Mouse (Mus musculus) testis, adult 2 months (tissue): ENCODE results near the gene Josd2. TPM values are rescaled to one million over a fixed set of nuclear protein-coding genes. Genes with fewer than 3 reads are reported as not detected.

Source experiments
- H3K27ac ChIP-seq: fragments of 200-500 bp; 2 replicates; pipeline ENCODE4 v1.5.1; 2012; ENCODE audit warnings: low read depth, low read length; ENCODE audit not compliant: control insufficient read depth, insufficient read depth
- H3K27me3 ChIP-seq: fragments of 200-500 bp; 2 replicates; pipeline ENCODE4 v1.6.1; 2012; ENCODE audit warnings: mild to moderate bottlenecking, low read length, moderate library complexity; ENCODE audit not compliant: control insufficient read depth, insufficient read depth
- H3K36me3 ChIP-seq: fragments of 200-500 bp; 2 replicates; pipeline ENCODE4 v1.6.1; 2012; ENCODE audit warnings: mild to moderate bottlenecking, low read length; ENCODE audit not compliant: control insufficient read depth, insufficient read depth
- H3K4me1 ChIP-seq: fragments of 200-500 bp; 2 replicates; pipeline ENCODE4 v1.6.1; 2012; ENCODE audit warnings: low read length; ENCODE audit not compliant: control insufficient read depth, insufficient read depth
- H3K4me3 ChIP-seq: fragments of 200-500 bp; 2 replicates; pipeline ENCODE4 v1.5.1; 2012; ENCODE audit warnings: low read depth, mild to moderate bottlenecking, low read length, moderate library complexity, mixed read lengths; ENCODE audit not compliant: control insufficient read depth
- CTCF ChIP-seq: fragments of 200-500 bp; IDR thresholded peaks from 2 replicates; pipeline ENCODE4 v1.5.1; 2012; ENCODE audit warnings: low read depth, mild to moderate bottlenecking, inconsistent platforms, low read length, moderate library complexity; ENCODE audit not compliant: control insufficient read depth, insufficient read depth, insufficient replicate concordance
- POLR2A ChIP-seq: fragments of 200-500 bp; IDR thresholded peaks from 2 replicates; pipeline ENCODE4 v1.6.1; 2012; ENCODE audit warnings: low read depth, mild to moderate bottlenecking, inconsistent platforms, low read length, moderate library complexity; ENCODE audit not compliant: control insufficient read depth
- polyA plus RNA-seq: library from polyadenylated mRNA; depleted of rRNA; stranded (reverse); fragments of >200 nt; gene quantifications from 2 replicates; pipeline ENCODE4 v1.2.3, GENCODE M21; 2012

The Josd2 gene
- polyA plus RNA-seq, 1 experiment, result 118 TPM

- H3K36me3 ChIP-seq, result no peaks in the 10 kb centered on the region
- H3K4me1 ChIP-seq, result no peaks in the 10 kb centered on the region
- H3K27me3 ChIP-seq, result no peaks in the 10 kb centered on the region
- H3K27ac ChIP-seq, result no peak overlapping the region
- TF ChIP-seq CTCF, result no peak
- TF ChIP-seq POLR2A, result no peak
- H3K4me3 ChIP-seq, result no peak overlapping the region
Observed at GRCm38 (mm10) chr7:44487936-44488335, 20.2 kb downstream of the Josd2 start.

- Histone ChIP-seq H3K36me3 (no peaks in the 10 kb centered on the region), H3K4me1 (no peaks in the 10 kb centered on the region), H3K27ac (no peak overlapping the region), H3K27me3 (no peaks in the 10 kb centered on the region), H3K4me3 (no peak overlapping the region)
- TF ChIP-seq CTCF (no peak), POLR2A (no peak)
Observed at GRCm38 (mm10) chr7:44488545-44488944, 20.8 kb downstream of the Josd2 start.

- H3K27me3 ChIP-seq, result no peaks in the 10 kb centered on the region
- no peaks in the 10 kb centered on the region for H3K4me1 ChIP-seq
- H3K36me3 ChIP-seq, result no peaks in the 10 kb centered on the region
- TF ChIP-seq POLR2A, result no peak
- no peak for TF ChIP-seq CTCF
- H3K27ac ChIP-seq, result no peak overlapping the region
- H3K4me3 ChIP-seq, result no peak overlapping the region
Observed at GRCm38 (mm10) chr7:44490281-44490680, 22.5 kb downstream of the Josd2 start.

- H3K27ac ChIP-seq, result no peak overlapping the region
- H3K4me3 ChIP-seq, result no peak overlapping the region
- no peaks in the 10 kb centered on the region for H3K27me3 ChIP-seq
- TF ChIP-seq POLR2A, result no peak
- no peak for TF ChIP-seq CTCF
- no peaks in the 10 kb centered on the region for H3K36me3 ChIP-seq
- H3K4me1 ChIP-seq, result no peaks in the 10 kb centered on the region
Observed at GRCm38 (mm10) chr7:44491391-44491790, 23.6 kb downstream of the Josd2 start.

GRCm38 (mm10) chr7:44492166-44492826 is 24.5 kb downstream of the Josd2 start:
- Histone ChIP-seq H3K36me3 (no peaks in the 10 kb centered on the region), H3K27ac (no peak overlapping the region), H3K4me1 (peaks cover 2% of the 10 kb centered on the region), H3K27me3 (no peaks in the 10 kb centered on the region), H3K4me3 (no peak overlapping the region)
- TF ChIP-seq POLR2A, result no peak
- TF ChIP-seq CTCF, result no peak

DNA sequence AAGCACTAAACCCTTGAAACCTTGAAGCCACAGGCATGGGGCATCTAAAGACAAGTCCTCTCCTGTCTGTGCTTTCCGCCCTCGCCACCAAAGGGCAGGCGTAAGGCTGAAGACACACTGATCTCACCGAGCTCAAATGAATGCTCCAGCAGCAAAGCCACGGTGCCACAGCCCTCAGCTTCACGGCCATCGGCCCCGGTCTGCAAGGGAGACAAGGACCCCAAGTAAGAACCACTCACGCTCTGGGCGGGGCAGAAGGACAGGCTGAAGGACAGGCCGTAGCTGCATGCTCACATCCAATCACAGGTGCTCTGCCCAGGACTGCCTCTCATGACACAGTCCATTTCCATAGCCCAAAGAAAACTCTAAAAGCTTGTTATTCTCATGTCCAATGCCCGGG is 26.9 kb downstream of the Josd2 start:
- H3K4me3 ChIP-seq, result no peak overlapping the region; the same call in 1 of the 2 replicates
- H3K27ac ChIP-seq, result no peak overlapping the region
- H3K4me1 ChIP-seq, result peaks cover 3% of the 10 kb centered on the region
- no peaks in the 10 kb centered on the region for H3K36me3 ChIP-seq
- no peak for TF ChIP-seq CTCF
- TF ChIP-seq POLR2A, result no peak
- H3K27me3 ChIP-seq, result no peaks in the 10 kb centered on the region

- no peak overlapping the region for H3K27ac ChIP-seq
- no peak for TF ChIP-seq CTCF
- no peak for TF ChIP-seq POLR2A
- H3K27me3 ChIP-seq, result no peaks in the 10 kb centered on the region
- no peaks in the 10 kb centered on the region for H3K36me3 ChIP-seq
- H3K4me3 ChIP-seq, result peak overlapping the region; percentile 96
- H3K4me1 ChIP-seq, result peaks cover 7% of the 10 kb centered on the region
Observed at GRCm38 (mm10) chr7:44495086-44495485, 27.3 kb downstream of the Josd2 start.
